Mouse (Mus musculus) liver, adult 10 weeks (tissue): ENCODE data around the gene Surf4. TPM values are rescaled to one million over a fixed set of nuclear protein-coding genes. Genes with fewer than 3 reads are reported as not detected.

ENCODE experiments used
- polyA plus RNA-seq: library from polyadenylated mRNA; stranded (reverse); fragments of 350-450 nt; fragmentation: Illumina TruSeq; extraction: RNeasy Lipid Tissue Mini Kit (QIAGEN cat#74804); gene quantifications from one replicate; pipeline ENCODE4 v1.2.3, GENCODE M21; 2014; ENCODE audit warnings: low read depth, low replicate concordance

The Surf4 gene
- polyA plus RNA-seq: 78.7 TPM

GRCm38 (mm10) chr2:26933304-26934055, at the start of gene Surf4, which contains the start of gene Stkld1:
Gene Surf4, minus strand, starts transcription at chr2:26933928.
Gene Stkld1, plus strand, starts transcription at chr2:26934047.

GRCm38 (mm10) chr2:26973116-26973515, 39.4 kb upstream of the Surf4 start, which contains the start of gene Adamts13:
Gene Adamts13, plus strand, starts transcription at chr2:26973416.

DNA sequence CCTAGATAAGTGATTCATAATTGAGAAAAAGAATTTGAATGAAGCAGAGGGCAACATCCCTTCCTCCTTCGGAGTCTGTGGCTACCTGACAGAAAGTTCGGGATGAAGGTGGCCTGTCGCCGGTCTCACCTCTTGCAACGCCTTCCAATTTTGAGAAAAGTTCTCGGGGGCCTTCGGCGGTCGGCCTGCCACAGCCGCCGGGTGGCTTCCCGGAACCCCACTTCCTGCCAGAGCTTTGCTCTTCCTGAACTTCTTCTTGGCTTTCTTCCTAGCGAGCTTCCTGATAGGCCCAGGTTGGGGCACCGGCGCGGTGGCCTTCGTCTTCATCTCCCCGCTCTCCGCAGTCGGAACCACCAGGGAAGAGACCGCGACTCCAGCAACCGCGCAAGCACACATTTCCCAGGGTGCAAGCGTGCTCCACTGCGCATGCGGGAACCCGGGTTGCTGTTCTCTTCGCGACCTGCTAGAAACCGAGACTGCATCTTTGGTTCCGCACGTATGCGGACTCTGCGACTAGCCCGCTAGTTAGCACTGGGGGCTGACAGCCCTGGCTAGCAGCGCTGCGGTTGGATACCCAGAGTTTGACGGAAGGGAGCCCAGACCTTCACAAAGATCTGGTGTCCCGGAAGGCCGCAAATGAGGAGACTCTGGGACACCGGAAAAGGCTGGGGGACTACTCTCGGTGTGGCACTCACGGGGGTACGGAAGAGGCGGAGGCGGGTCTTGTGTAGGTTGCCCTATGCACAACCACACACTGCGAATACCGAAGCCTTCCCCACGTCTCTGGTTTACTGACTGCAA, 30.4 kb upstream of the Surf4 start, which contains the start of gene Rexo4:
Rexo4 (minus strand) TSS at position 464 of the 801 bp plus-strand sequence.

DNA sequence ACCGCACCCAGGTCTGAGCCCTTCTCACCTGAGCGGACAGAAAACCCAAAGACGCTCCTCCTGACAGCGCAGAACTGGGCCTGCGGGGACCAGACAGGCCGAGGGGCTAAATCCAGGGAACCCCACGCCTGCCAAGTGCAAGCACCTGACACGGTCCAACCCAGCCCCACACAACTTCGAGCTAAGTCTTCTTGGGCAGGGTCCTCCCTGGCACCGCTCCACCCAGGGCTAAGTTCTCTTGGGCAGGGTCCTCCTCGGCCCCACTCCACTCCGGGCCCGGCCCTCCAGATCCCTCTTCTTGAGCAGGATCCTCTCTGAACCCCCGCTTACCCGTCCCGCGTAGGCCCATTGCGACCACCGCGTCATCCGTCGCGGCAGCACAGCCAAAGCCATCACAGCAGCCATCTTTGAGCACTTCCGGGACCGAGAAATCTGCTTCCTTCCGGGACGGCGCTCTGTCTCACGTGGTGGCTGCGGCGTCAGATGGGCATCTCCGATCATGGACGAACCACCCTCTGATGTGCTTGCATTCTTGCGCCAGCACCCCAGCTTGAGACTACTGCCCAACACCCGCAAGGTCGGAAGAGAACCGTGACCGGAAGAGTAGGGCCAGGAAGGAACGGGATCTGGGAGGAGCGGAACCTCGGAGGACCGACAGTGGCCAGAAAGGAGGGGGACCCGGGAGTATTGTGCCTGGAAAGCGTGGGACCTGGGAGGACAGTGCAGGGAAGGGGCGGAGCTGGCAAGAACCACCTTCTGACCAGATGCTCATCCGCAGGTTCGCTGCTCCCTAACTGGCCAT, 17.6 kb downstream of the Surf4 start, which contains the start of the genes Surf2 and Surf1:
Surf2 (plus strand) TSS at position 441 of the 802 bp plus-strand sequence.
Surf1 (minus strand) TSS at position 604 of the 802 bp plus-strand sequence.

DNA sequence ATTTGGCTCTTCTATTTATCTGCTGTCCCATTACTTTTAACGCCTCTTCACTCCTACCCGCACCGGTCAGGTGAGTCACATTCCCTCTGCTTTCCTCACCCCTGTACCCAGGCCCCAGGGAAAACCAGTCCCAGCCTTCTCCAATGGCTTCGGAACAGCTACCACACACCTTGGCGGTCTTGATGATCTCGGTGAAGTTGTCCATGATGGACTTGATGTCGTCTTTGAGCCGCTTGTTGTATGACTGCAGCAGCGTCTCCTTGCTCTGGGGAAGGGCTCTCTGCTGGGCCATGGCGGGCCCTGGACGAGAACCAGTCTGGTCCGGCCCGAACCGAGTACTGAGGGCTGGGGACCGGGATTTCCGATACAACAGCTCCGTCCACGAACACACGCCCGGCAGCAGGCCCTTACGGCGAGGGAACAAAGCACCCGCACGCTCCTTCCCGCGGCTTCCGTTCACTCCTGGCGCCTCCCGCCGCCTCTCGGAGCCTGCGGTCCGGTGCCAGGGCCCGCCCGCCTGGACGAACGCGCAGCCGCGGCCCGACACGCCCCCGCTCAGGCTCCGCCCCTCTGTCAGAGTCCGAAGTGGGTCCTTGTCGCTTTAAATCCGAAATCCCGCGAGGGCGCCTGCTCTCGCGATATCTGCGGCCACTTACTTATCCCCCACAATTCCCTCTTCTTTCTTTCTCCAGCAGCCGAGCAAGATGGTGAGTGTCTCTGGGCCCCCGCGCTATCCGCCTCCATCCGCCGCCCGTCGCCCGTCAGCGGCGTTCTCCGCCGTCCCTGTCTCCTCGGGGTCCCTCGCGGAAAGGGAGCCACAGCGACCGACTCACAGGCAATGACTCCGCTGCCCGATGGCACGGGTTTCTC, 23.4 kb downstream of the Surf4 start, which contains the start of the genes Med22 and Rpl7a:
Med22 (minus strand) TSS at position 554 of the 870 bp plus-strand sequence.
Rpl7a (plus strand) TSS at position 641 of the 870 bp plus-strand sequence.

GRCm38 (mm10) chr2:26902467-26903220, 31.1 kb downstream of the Surf4 start, which contains the start of gene Surf6:
Gene Surf6, minus strand, starts transcription at chr2:26902879.

Other genes starting within 250 kb of the Surf4 start
- not detected for gene Abo, start 68.9 kb downstream of the Surf4 start, polyA plus RNA-seq
- 4.9 TPM for gene Surf6, start 31.0 kb downstream of the Surf4 start, polyA plus RNA-seq
- 5.5 TPM for gene Med22, start 23.3 kb downstream of the Surf4 start, polyA plus RNA-seq
- 61.9 TPM for gene Rpl7a, start 23.2 kb downstream of the Surf4 start, polyA plus RNA-seq
- 8.2 TPM for gene Surf2, start 17.6 kb downstream of the Surf4 start, polyA plus RNA-seq
- gene Surf1, start 17.4 kb downstream of the Surf4 start, polyA plus RNA-seq: 36.3 TPM
- not detected for gene Stkld1, start 119 bp upstream of the Surf4 start, polyA plus RNA-seq
- gene Rexo4, start 30.5 kb upstream of the Surf4 start, polyA plus RNA-seq: 21.3 TPM
- gene Adamts13, start 39.5 kb upstream of the Surf4 start, polyA plus RNA-seq: 0.37 TPM
- gene Cacfd1, start 76.0 kb upstream of the Surf4 start, polyA plus RNA-seq: 10.9 TPM
- not detected for gene Slc2a6, start 94.1 kb upstream of the Surf4 start, polyA plus RNA-seq
- not detected for gene Mymk, start 138.3 kb upstream of the Surf4 start, polyA plus RNA-seq
- 0.19 TPM for gene Adamtsl2, start 145.5 kb upstream of the Surf4 start, polyA plus RNA-seq
- not detected for gene Fam163b, start 208.6 kb upstream of the Surf4 start, polyA plus RNA-seq
- not detected for gene Dbh, start 231.3 kb upstream of the Surf4 start, polyA plus RNA-seq